Mouse (Mus musculus): Measurements from ENCODE around the gene Sema7a. TPM values are rescaled to one million over a fixed set of nuclear protein-coding genes. Genes with fewer than 3 reads are reported as not detected.

The Sema7a gene
- polyA plus RNA-seq, 1 experiment, result 2.8 TPM

GRCm38 (mm10) chr9:57961863-57962778, 22.2 kb downstream of the Sema7a start:
- Histone ChIP-seq H3K27ac (replicated peaks; ENCODE audit: low read depth, low read length) (peak overlapping the region; percentile 73), H3K4me1 (ENCODE audit: control insufficient read depth, insufficient read depth, insufficient read length, low read length) (peaks cover 38% of the 10 kb centered on the region), H3K4me3 (ENCODE audit: insufficient read depth, low read depth, low read length) (no peak overlapping the region)

DNA sequence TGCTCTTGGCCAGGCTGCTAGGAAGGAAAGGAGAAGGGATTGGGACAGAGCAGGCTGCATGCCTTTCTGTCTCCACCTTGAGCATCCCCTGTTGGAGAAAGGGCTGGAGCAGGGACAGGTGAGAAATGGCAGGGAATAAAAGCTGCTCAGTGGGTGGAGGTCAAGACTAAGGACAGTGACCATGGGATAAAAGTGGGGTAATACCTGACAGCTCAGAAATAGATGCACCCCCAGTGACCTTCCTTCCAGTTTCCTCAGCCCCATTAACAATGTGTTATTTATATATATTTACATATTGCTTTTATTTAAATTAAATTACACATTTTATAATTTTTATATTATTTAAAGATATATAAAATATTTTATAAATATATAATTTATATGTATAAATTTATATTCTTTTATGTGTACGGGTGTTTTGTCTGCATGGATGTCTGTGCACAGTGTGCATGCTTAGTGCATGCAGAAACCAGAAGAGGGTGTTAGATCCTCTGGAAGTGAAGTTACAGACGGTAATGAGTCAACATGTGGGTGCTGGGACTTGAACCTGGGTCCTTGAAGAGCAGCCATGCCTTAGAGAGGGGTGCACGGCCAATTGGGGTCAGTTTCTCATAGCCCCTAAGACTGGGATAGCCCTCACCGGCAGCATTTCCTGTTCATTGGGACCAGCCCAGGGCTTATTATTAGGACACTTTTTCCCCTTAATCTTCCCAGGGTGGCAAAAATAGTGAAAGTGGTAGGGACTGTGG, 23.5 kb downstream of the Sema7a start:
- Histone ChIP-seq H3K4me3 (ENCODE audit: insufficient read depth, low read depth, low read length) (no peak overlapping the region), H3K4me1 (ENCODE audit: control insufficient read depth, insufficient read depth, insufficient read length, low read length) (peaks cover 46% of the 10 kb centered on the region), H3K27ac (replicated peaks; ENCODE audit: low read depth, low read length) (peak overlapping the region; percentile 95)

- Histone ChIP-seq H3K4me1 (ENCODE audit: control insufficient read depth, insufficient read depth, insufficient read length, low read length) (peaks cover 49% of the 10 kb centered on the region), H3K4me3 (ENCODE audit: insufficient read depth, low read depth, low read length) (no peak overlapping the region), H3K27ac (replicated peaks; ENCODE audit: low read depth, low read length) (peak overlapping the region; percentile 95)
Measured at GRCm38 (mm10) chr9:57963998-57964395, 24.1 kb downstream of the Sema7a start.

GRCm38 (mm10) chr9:57964528-57965250, 24.8 kb downstream of the Sema7a start:
- H3K27ac ChIP-seq (replicated peaks; ENCODE audit: low read depth, low read length), result peak overlapping the region; percentile 95

DNA sequence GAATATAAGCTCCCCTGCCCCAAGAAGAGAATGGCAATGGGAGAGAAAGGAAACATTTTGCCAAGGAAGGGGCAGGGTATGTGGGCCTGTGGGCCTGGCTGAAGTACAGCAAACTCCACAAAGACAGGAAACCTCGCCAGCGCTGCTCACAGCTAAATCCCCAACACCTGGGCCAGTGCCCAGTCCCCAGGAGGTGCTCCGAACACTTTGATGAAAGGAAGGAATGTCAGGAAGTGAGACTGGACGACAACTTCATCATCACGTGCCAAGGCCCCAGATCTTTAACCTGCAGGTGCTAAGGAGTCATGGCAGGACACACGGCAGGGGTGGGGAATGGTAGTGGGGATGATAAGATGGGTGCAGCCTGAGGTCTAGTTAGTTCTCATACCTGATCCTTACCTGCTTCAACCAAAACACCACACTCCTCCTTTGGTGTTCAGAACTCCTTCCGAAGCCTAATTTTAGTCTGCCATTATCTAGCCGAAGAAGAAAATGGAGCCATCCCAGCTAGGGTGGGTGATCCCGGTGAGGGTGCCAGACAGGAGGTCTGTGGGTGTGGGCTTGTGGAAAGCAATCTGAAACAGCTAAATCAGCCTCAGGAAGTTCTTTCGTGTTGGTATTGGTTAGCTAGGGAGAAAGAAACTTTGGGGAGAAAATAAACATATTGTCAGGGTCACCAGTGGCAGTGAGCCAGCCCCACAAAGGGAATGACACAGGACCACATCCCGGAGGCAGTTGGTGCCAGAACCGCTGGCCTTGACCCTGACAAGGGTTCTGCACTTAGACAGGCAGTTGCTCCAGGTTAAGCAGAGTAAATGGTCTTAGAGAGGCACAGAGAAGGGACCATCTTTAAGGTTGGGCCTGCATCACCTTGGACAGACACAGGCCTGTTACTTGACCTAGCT, 25.6 kb downstream of the Sema7a start:
- H3K4me3 ChIP-seq (ENCODE audit: insufficient read depth, low read depth, low read length), result no peak overlapping the region
- peak overlapping the region; percentile 95 for H3K27ac ChIP-seq (replicated peaks; ENCODE audit: low read depth, low read length)
- peaks cover 59% of the 10 kb centered on the region for H3K4me1 ChIP-seq (ENCODE audit: control insufficient read depth, insufficient read depth, insufficient read length, low read length)

More at GRCm38 (mm10) chr9:57964528-57965250, 24.8 kb downstream of the Sema7a start:
- Histone ChIP-seq H3K4me1 (ENCODE audit: control insufficient read depth, insufficient read depth, insufficient read length, low read length) (peaks cover 54% of the 10 kb centered on the region), H3K4me3 (ENCODE audit: insufficient read depth, low read depth, low read length) (no peak overlapping the region)

DNA sequence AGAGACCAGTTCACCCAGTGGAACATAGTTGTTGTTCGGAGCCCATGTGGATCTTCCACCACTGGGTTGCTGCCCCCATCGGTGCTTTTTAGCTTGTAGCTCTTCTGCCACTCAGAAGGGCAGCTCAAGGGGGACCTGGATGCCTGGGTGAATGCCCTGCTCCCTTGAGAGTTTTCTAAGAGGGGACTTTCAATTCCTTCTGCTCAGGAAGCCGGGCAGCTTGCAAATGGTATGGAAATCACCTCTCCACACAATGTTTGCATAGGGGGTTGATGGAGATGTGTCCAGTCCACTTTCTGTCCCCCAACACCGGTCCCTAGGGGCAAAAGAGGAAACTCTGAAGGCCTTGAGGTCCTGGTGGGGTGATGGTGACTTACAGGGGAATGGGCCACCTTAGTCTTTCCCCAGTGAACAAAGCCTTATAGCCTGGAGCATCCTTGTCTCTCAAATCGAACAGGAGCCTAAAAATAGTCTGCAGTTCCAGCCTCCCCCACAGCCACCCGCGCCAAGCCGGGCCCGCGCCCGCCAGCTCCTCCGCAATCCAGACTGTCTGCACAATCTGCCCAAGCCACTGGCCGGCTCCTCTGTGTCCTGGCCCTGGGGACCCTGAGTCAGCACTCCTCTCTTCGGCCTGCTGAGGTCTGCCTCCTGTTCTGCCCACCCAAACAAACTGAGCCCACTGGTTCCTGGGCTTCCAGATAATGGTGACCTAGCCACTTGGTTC, 27.5 kb downstream of the Sema7a start:
- H3K4me1 ChIP-seq (ENCODE audit: control insufficient read depth, insufficient read depth, insufficient read length, low read length), result peaks cover 67% of the 10 kb centered on the region
- peak overlapping the region; percentile 98 for H3K27ac ChIP-seq (replicated peaks; ENCODE audit: low read depth, low read length)
- no peak overlapping the region for H3K4me3 ChIP-seq (ENCODE audit: insufficient read depth, low read depth, low read length)

GRCm38 (mm10) chr9:57968166-57968771, 28.4 kb downstream of the Sema7a start:
- H3K4me3 ChIP-seq (ENCODE audit: insufficient read depth, low read depth, low read length), result no peak overlapping the region
- peak overlapping the region; percentile 98 for H3K27ac ChIP-seq (replicated peaks; ENCODE audit: low read depth, low read length)
- H3K4me1 ChIP-seq (ENCODE audit: control insufficient read depth, insufficient read depth, insufficient read length, low read length), result peaks cover 66% of the 10 kb centered on the region

DNA sequence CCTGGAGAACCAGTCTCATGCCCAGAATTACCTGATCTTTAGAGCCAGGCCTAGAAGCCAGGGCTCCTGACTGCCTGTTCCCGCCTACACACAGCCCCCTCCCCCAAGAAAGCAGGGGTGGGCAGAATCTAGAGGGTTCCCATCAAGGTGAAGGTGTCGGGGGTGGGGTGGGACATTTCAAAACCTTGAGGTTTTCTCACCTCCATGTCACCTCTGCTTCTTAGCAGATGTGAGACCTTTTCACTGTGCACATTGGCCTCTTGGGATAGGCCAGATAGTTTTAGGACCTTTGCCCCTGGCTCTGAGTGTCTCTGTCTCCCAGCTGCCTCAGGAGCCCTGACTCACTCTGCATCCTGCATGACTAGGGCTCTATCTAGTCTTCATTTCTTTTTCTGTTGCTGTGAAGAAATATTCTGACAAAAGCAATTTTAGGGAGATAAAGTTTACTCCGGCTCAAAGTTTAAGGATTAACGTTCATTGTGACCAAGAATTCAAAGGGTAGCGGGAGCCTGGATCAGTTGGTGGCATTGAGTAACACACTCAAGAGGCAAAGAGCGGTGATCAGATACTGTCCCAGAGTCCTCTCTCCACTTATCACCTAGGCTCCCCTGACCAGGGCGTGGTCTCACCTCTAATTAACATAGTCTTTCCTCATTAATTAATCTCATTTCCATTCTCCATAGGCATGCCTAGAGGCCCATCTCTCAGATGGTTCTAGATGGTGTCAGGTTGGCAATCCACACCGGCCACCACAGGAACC, 29.1 kb downstream of the Sema7a start:
- Histone ChIP-seq H3K4me1 (ENCODE audit: control insufficient read depth, insufficient read depth, insufficient read length, low read length) (peaks cover 71% of the 10 kb centered on the region), H3K27ac (replicated peaks; ENCODE audit: low read depth, low read length) (peak overlapping the region; percentile 98), H3K4me3 (ENCODE audit: insufficient read depth, low read depth, low read length) (no peak overlapping the region)

GRCm38 (mm10) chr9:57969736-57970495, 30.0 kb downstream of the Sema7a start:
- peak overlapping the region; percentile 98 for H3K27ac ChIP-seq (replicated peaks; ENCODE audit: low read depth, low read length)
- H3K4me1 ChIP-seq (ENCODE audit: control insufficient read depth, insufficient read depth, insufficient read length, low read length), result peaks cover 72% of the 10 kb centered on the region
- no peak overlapping the region for H3K4me3 ChIP-seq (ENCODE audit: insufficient read depth, low read depth, low read length)

GRCm38 (mm10) chr9:57971413-57971812, 31.5 kb downstream of the Sema7a start:
- Histone ChIP-seq H3K4me3 (ENCODE audit: insufficient read depth, low read depth, low read length) (no peak overlapping the region), H3K4me1 (ENCODE audit: control insufficient read depth, insufficient read depth, insufficient read length, low read length) (peaks cover 62% of the 10 kb centered on the region), H3K27ac (replicated peaks; ENCODE audit: low read depth, low read length) (peak overlapping the region; percentile 96)

- peak overlapping the region; percentile 25; the same call in 1 of the 2 replicates for H3K4me3 ChIP-seq (ENCODE audit: insufficient read depth, low read depth, low read length)
- H3K27ac ChIP-seq (replicated peaks; ENCODE audit: low read depth, low read length), result peak overlapping the region; percentile 96
- peaks cover 60% of the 10 kb centered on the region for H3K4me1 ChIP-seq (ENCODE audit: control insufficient read depth, insufficient read depth, insufficient read length, low read length)
Measured at GRCm38 (mm10) chr9:57972141-57972591, 32.3 kb downstream of the Sema7a start.

DNA sequence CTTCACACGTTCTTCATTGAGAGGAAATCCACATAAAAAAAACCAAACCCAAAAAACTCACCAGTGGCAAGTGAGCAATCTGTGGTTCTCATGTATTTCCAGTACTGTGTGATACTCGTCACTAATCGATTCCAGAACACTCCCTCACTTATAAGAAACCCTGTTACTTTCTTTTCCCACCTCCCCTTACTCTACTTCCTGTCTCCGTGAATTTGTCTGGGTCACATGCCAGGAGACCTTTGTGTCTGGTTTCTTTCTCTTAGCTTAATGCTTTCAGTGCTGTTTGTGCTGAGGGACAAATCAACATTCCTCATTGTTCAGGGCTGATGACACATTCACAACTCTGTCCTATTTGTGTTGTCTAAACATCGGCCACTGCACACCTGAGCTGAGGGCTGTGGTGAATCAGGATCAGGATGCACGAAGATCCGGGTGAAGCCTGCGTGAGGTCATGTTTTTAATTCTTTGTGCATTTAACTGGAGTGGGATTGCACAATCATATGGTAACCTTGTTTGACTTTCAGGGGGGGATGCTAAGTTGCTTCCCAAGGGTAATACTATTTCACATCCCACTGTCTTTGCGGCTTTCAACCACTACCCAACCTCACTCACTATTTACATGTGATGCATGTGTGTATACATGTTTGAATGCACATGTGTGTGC, 33.0 kb downstream of the Sema7a start:
- peak overlapping the region; percentile 96 for H3K27ac ChIP-seq (replicated peaks; ENCODE audit: low read depth, low read length)
- H3K4me3 ChIP-seq (ENCODE audit: insufficient read depth, low read depth, low read length), result no peak overlapping the region
- H3K4me1 ChIP-seq (ENCODE audit: control insufficient read depth, insufficient read depth, insufficient read length, low read length), result peaks cover 53% of the 10 kb centered on the region
